Mouse (Mus musculus) heart, postnatal 4 days (tissue): ENCODE results near the gene Zfp488. TPM values are rescaled to one million over a fixed set of nuclear protein-coding genes. Genes with fewer than 3 reads are reported as not detected.

ENCODE experiments used
- DNase-seq: peaks from one replicate; pipeline ENCODE4 v3.0.0; 2021
- total RNA-seq, 2 experiments: library from RNA; stranded (reverse); gene quantifications; 2 replicates each; pipeline ENCODE4 v1.2.3; 2021

Gene Zfp488
- total RNA-seq: not detected

DNA sequence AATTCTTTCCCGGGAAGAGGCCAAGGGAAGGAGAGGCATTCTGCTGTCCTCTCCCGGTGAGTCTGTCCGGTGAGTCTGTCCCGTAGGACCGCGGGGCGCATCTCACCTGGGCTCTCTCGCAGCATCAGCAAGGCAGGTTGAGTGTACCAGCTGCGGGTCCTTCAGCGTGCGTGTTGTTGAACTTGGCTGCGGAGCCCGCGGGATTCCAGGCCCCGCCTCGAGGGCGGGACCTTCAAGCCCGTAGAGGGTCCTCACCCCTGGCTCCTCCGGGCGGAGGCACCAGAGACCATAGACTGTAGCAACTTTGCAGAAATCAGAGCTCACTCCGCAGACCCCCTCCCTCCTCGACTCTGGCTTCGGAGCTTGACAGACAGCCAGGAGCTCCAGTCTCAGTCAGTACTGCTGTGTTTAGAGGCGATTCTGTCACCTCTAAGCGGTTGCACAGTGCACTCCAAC lies at the start of gene Zfp488:
Gene Zfp488, minus strand, starts transcription at position 161 of the 456 bp plus-strand sequence.
- no peak for DNase-seq

DNA sequence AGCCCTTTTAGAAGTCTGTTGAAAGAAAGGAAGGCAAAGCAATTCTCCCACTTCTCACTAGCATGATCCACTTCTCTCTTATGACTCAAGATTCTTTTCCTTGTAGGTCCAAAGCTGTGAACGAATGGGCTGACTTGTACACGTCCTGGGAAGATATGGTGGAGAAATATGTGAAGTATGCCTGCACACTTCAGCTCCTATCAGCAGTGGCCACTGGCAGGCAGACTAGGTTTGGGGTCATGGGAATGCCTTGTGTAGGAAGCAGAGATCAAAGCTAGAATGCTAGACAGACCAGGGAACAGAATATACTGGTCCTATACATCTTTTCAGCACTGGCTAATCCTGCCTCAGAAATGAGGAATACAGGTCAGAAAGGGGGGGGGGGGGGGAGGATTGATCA lies 48.1 kb upstream of the Zfp488 start:
- no peak for DNase-seq

DNA sequence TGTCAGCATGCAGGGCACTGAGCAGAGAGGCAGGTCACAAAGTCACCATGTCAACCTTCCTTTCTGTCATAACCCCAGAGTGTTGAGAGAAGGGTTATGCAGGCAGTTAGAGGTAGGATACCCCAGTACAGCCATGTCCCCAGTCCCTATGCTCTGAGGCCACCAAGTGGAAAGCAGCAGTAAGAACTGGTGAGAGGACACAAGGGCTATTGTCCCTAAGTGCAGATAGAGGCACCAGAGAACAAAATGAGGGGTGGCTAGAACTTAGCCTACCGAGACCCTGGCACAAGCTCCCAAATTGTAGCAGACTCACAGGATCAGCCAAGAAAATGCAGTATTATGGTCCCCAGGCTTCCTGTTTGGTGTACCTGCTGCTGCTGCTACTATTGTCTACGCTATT lies 38.4 kb upstream of the Zfp488 start:
- no peak for DNase-seq

DNA sequence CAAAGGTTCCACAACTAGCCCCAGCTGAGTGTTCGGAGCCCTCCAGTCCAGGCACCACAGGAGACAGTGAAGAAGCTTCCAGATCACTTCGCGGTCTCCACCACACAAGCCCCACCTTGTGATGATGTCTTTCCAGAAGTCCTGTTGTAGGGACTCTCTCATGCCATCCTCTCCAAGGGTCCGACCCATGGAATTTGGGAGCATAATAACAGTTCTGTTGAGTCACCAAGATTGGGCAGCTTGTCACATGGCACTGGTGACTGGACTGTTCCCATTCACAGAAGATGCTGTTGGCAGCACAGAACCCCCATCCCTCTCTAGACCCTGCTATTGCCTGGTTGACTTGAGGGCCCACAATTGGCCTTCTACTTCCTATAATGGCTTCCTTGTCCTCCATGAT lies 37.8 kb upstream of the Zfp488 start, which contains the start of gene Gm5460:
Gene Gm5460, plus strand, starts transcription at position 378 of the 400 bp plus-strand sequence.
- DNase-seq: no peak

DNA sequence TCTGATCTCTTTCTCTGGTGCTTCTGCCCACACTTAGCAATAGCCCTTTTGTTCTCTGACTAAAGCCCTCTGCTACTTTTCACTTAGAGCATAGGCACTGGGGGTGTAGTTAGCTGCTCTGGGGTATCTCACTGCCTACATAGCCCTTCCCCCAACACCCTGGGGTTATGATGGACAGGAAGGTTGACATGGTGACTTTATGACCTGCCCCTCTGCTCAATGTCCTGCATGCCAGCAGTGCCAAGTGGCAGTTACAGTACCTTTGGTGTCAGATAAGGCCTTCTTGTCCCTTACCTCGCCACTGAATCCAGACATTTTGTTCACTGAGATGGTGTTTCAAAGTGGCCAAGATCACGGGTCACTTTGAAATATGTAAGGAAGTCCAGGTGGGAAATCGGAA lies 36.5 kb upstream of the Zfp488 start, which contains the start of gene Gm30083:
Gene Gm30083, minus strand, starts transcription at position 120 of the 400 bp plus-strand sequence.
- DNase-seq: no peak

DNA sequence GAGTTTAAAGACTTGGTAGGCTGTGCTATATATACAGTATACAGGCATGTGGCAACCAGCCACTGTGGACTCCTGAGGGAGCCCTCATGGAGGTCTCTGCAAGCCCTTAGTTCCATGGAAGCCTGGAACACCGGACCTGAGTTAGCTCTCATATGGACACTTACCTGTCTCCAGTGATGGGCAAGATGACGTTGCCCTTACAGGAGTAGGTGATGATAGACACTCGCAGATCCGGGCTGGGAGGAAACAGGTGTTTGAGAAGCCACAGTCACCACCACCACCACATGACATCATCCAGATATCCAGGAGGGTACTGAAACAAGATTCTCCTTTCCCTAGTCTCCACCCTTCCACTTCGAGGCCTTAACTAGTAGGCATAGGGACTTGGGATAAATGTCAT lies 23.8 kb upstream of the Zfp488 start:
- no peak for DNase-seq

DNA sequence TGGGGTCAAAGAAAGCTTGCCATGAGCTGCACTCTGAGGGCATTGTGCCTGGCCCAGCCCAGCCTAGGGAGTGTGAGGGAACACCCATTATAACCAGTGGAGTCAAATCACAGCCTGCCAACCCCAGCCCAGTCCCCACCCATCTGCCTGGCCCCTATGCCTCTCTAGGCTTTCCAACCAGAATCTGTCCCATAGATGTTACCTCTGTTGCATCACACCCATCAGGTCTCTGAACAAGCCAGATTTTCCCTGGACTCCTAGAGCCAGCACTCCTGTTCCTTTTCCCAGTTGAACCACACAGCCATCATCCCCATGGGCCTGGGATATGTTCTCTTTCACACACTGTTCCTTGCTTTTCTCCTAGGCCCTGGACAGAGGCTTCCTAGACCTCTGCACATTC lies 22.9 kb upstream of the Zfp488 start:
- DNase-seq: no peak

DNA sequence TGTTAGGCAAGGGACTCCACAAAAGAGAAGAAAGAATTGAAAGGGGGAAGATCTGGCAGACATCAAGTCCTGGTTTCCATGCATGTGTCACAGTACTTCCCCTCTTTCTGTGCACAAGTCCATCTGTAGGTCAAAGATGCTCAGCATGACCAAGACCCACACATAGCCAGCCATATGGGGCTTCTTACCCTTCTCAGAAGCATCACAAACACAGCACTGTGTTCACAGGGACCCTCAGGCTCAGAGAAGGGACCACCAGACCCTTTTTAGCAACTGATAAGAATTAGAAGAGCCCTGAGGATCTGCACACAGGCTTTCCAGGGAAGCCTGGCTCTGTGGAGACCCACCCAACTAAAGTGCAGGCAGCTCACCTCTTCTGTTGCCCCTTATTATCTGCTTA lies 21.5 kb upstream of the Zfp488 start:
- DNase-seq: no peak

DNA sequence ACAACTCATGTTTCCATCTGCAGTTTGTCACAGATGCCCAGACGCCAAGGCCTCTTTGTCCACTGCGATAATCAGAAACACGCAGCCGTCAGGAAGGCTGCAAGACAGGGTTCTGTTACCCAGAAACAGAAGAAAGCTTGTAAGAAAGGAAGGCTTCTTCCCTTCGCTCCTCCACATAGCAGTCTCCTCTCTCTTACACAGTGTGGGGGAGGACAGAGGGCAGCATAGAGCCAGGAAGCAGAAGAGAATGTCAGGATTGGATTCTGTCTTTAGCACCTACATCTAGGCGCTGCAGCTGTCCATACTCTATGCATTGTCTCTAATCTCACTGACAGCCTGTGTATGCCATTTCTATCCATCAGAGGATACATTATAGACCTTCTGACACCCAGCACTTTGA lies 18.9 kb upstream of the Zfp488 start:
- DNase-seq: no peak

DNA sequence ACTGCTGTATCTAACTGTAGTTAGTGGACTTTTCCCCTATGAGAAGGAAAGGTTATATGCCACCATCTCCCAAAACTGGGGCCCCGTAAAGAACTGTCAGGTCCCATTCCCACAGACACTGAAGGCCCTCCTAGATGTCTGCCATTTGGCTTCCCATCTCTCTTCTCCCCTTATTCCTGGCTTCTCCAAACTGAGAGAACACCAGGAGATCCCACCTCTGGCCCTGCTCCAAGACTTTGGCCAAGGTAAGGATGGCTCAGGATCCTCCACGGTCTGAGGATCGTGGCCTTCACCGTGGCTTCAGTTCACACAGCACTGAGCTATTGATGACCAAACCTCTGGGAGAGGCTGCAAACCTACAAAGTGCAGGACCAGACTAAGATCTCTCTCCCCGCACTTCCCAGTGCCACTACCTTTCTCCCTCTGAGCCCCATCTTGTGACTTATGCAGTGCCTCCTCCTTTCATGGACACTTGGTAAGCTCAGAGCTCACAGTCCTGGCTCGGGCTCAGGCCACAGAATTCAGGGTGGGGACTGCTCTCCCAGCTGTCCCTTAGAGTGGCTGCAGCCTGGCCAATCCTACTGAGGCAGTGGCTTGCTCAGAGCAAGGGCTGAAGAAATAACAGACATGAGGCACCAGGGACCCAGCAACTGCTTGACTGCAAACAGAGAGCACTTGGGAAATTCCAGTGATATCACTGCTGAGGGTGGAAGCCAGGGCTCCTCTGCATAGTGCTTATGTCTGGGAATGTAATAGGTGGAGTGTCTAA lies 15.1 kb upstream of the Zfp488 start:
- DNase-seq: no peak

DNA sequence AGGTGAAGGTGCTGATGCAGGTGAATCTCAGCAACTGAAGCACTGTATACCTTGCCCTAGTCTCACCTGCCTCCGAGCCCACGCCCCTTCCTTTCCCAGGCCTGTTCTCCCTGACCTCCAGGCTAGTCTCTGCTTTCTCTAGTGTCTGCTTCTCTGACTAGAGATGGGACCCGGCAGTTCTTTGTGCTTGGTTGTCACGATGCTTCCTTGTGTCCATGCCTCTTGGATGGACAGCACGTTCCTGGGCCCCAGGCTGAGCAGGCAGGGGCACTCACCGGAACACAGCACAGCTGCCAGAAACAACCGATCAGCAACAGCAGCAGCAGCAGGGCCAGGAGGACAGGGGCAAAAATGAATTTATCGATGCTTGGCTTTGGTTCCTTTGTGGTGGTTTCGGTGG lies 14.5 kb upstream of the Zfp488 start:
- DNase-seq: no peak

DNA sequence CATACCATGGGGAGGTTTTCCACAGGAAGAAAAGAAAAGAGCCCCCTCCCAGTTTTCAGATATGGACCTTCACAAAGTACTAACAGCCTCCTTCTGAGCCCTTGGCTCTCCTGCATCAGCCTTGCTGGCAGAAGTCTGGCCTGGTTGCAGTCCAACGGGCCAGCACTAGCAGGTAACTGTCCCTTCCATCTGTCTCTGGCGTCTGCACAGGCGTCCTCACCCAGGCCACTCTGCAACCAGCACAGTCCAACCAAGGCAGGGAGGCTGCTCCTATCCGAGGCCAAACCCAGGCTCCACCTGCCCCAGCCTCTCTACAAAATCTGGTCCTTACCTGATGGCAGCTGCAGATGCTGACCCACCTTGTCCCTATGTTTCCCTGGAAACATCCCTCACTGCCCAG lies 13.4 kb upstream of the Zfp488 start:
- no peak for DNase-seq

DNA sequence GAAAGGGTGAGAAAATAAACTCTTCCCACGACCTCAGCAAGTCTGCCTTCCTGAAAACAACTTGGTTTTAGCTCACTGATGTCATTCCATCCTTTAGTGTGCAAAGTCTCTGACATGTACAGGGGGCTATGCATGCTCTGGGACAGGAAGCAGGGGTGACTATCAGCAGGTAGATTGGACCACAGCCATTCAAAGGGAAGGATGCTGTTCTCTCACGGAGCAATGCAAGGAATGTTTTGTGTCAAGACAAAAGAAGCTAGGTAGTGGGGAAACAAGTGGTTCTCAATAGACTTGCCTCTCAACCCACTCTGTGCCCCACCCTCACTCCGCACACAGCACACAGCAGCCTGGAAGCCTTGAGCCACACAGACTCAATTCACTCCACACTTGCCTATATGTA lies 10.6 kb upstream of the Zfp488 start:
- DNase-seq: no peak

DNA sequence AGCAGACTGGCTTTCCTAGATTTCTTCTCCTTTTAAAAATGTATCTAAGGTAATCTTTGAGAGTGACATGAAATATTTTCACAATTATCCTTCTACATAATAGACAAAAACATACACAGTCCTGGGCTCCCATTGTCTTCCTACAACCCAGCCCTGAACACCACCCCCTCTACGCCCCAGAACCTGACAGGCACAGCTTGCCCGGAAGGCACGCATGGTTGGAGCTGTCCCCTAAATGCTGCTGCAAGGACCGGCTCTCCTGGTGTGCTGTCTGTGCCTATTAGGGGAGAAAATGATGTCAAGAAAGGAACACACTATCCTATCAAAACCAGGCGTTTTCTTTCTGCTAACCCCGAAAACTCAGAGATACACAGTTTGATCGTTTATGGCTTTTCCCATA lies 816 bp downstream of the Zfp488 start:
- no peak for DNase-seq

DNA sequence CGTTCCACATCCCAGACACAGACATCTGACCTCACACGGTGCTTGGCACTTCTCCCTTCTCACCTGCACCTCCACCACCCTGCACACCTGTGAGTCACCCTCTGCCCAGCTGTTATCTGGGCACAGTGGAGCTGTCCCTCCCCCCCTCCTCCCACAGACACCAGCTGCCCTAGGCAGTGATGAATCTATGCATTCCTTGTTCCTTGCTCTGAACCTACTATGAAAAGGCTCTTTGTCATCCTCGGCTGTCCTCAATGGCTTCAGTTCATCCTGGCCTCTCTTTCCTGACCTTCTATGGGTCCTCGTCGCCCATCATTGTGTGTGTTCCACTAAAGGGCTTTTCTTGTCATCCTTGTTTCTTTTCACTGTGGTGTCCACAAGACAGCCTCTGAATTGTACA lies 3.8 kb downstream of the Zfp488 start:
- no peak for DNase-seq

DNA sequence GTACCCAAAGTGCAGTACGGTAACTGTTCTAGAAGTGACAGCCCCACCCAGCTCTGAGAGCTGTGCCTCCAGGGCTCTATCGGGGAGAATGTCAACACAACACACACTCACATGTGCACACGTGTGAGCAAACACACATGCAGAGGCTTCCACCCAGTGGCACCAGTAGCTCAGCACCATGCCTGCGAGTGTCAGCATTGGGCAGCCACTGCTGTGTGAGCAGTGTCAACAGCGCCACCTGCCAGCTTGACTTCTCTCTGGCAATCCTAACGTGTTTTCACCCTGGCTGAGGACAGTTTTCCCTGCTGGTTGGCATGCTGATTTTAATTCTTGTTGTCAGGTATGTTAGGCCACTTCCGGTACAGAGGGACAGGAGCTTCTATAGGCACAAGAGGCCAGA lies 5.9 kb downstream of the Zfp488 start:
- no peak for DNase-seq

DNA sequence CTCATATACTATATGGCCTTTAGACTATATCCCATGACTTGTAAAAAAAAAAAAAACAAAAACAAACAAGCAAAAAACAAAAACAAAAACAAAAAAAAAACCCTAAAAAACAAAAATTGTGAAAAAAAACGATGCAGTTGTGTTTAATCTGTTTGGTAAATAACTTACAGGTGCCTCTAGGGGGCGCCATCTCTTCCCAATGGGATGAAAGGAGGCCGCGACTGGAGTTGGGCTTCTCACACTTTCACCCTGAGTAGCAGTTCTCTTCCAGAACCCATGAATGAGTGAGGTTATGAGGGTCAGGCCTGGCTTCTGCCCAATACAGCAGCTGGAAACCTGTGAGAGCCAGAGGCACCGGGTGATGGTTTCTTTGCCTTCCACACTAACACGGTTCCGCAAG lies 12.9 kb downstream of the Zfp488 start:
- DNase-seq: no peak

DNA sequence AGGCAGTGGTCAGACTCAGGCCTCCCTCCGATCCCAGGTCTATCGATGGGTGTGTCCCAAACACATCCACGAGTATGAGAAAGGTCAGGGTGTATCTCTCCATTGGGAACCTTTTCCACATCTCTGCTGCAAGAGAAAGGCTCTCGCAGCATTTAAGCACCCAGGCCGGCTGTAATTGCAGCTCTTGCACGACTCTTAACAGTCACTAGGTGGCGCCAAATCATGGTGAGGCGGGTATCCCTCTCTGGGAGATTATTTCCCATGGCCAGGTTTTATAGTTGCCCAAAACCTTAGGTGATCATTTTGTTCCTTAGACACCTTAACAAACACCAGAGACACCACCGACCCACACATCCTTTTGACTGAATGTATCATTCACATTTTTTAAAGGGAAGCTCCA lies 19.2 kb downstream of the Zfp488 start:
- peak; percentile 67 for DNase-seq

DNA sequence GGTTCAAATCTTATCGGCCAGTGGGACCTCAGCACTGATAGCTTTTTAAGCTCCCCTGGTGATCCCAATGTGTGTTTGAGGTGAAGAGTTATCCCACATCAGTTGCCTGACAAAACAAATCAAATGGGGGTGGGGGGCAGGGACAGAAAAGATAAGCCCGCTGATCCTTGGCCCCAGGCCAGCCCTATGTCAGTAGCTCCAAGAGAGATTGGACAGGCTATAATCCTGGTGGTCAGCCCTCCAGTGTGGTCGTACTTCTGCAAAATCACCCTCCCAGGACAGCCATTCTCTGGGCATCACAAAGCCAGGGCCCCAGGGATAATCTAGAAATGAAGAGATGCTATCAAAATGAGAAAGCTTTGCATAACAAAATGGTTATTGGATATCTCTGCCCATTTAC lies 19.7 kb downstream of the Zfp488 start:
- DNase-seq: no peak

DNA sequence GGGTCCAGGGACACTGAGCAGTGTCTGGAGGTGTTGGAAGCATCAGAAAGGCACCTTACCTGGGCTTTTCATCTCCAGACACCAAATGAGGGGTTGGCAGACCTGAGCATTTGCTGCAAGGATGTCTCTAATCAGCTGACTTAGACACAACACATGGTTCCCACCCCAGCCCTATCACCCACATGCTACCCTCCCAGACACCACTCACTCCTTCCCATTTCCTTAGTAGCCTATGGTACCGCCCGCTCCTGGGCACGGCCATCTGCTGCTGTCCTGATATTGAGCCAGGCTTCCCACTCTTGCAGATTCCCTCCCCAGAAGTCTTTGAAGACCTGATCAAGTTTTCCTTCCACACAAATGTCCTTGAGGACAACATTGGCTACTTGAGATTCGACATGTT lies 20.4 kb downstream of the Zfp488 start:
- DNase-seq: no peak

DNA sequence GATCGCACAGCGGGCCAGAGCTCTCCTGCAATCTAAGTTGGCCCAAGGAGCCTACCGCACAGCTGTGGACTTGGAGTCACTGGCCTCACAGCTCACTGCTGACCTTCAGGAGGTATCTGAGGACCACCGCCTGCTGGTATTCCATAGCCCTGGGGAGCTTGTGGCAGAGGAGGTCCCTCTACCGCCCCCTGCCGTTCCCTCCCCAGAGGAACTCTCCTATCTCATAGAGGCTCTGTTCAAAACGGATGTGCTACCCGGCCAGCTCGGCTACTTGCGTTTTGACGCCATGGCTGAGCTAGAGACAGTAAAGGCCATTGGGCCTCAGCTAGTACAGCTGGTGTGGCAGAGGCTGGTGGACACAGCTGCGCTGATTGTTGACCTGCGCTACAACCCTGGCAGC lies 22.5 kb downstream of the Zfp488 start:
- no peak for DNase-seq

DNA sequence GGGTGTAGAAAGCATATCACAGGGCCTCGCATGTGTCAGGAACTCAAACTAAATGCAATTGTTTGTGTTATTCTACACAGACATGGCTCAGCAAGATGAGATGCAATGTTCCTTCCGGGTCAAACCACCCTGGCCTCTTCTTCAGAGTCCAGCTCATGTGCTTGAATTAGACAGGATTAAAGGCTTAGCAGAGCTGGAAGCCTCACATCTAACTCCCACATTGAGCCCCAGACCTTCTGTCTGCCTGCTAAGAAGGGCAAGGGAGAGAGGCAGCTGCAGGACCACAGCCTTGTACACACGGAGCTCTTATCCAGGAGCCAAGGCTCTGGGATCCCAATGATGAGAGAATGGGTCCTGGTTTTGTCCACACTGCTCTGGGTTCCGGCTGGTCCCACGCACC lies 24.8 kb downstream of the Zfp488 start, which contains the start of gene Rbp3:
Gene Rbp3, plus strand, starts transcription at position 243 of the 400 bp plus-strand sequence.
- no peak for DNase-seq

DNA sequence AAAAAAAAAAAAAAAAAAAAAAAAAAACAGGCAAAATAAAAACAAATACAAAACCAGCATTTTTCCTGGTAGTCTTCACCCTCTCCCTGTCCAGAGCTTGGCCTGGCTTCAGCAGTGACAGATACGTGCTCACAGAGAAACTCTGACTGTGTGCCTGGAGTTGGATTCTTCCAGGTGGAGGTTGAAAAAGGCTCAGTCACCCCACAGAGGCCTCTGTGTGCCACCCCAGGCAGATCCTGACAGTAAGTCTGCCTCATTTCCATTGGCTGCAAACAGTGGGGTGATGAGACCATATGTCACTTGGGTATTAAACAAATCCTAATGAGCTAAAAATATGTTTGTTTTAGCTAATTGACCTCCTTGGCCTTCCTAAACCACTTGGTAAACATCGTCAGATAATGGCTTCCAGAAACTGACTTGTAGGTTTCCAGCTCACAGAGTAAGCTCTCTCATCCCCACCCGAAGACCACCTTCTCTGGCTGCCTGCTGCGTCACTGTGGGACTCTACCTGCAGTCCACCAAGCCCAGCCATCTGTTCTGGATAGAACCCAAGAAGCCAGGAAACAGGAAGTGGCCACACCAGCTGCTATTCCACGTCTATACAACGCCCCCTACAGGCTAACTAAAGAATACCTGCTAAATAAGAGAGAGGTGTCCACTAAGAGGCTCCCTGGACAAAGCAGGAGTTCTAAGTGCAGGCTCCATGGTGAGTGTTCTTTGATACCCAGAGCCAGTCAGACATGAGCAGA lies 26.2 kb downstream of the Zfp488 start:
- DNase-seq: no peak

DNA sequence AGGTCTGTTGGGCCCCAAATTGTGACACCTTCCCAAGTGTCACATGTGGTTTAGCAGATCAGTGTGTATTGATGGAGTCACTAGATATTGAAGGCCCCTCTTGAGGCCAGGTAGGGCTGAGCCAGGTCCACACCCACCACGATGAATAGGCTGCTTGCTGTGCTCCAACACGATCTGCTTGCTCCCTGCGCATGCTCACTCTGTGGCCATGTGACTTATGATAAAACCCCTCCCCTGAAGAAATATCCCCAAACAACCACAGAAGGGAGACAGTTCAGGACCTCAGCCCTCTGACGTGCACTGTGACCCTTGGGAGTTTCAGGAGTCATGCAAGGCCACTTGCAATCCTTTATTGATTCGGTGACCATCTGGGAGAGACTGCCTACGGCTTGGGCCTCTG lies 32.4 kb downstream of the Zfp488 start:
- no peak for DNase-seq
